Mouse (Mus musculus) small intestine, adult 2 months (tissue): Measurements from ENCODE around the gene A4galt.

Source experiments
- CTCF ChIP-seq: fragments of 200-500 bp; IDR thresholded peaks from 2 replicates; pipeline ENCODE4 v1.5.1; 2012; ENCODE audit warnings: low read depth, mild to moderate bottlenecking, control low read depth, inconsistent platforms, low read length, moderate library complexity, mixed read lengths; ENCODE audit not compliant: insufficient replicate concordance, insufficient read length; ENCODE audit errors: extremely low read depth
- POLR2A ChIP-seq: fragments of 200-500 bp; IDR thresholded peaks from 2 replicates; pipeline ENCODE4 v1.6.1; 2012; ENCODE audit warnings: low read depth, mild to moderate bottlenecking, control low read depth, inconsistent platforms, low read length, moderate library complexity

DNA sequence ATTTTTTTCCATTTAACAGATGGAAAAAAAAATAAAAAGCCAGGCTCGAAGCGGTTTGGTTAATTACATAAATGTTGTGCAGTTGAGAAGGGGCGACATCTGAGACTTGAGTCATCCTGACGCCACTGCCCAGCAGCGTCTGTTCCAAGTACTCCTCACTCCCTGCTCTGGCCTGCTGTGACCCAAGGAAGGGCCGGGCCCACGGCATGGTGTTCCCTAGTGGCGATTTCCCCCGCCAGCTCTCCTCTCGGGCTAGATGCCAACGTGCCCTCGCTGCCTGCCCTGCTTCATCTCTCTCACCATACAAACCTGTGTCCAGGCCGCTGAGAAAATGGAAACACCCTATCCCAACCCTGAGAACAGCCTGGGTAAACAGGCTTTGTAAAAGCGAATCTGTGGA is 486 bp upstream of the A4galt start:
- TF ChIP-seq CTCF (no peak), POLR2A (no peak)
